Mouse (Mus musculus): ENCODE measurements at regions not wholly inside any gene's neighbourhood (a gene's known extent, or its start where the extent isn't known, plus 50 kb on each side); places are given as distances from the start of the nearest gene placed in this dataset.

- Histone ChIP-seq H3K36me3 (ENCODE audit: control insufficient read depth, insufficient read depth, low read length) (no peaks in the 10 kb centered on the region), H3K27ac (replicated peaks; ENCODE audit: low read depth, low read length) (no peak overlapping the region), H3K9me3 (ENCODE audit: control insufficient read depth, low read length) (no peaks in the 10 kb centered on the region), H3K4me1 (ENCODE audit: control insufficient read depth, insufficient read depth, low read length) (no peaks in the 10 kb centered on the region), H3K9ac (ENCODE audit: low read length) (no peak overlapping the region), H3K4me3 (ENCODE audit: low read depth, low read length) (no peak overlapping the region), H3K4me2 (ENCODE audit: low read depth, severe bottlenecking) (no peak overlapping the region), H3K27me3 (ENCODE audit: control insufficient read depth, insufficient read depth, low read length) (no peaks in the 10 kb centered on the region)
- ATAC-seq (ENCODE audit: insufficient number of reproducible peaks, low FRiP score, low TSS enrichment, low read depth) = no peak
- 77% methylated on average over 3 of the region's 3 CpGs for WGBS
- DNase-seq (ENCODE audit: low spot score) = no peak
Measured at GRCm38 (mm10) chr5:132848086-132848485, 304.9 kb upstream of the Auts2 start.

GRCm38 (mm10) chr5:132843284-132843683, 300.1 kb upstream of the Auts2 start:
- 64% methylated on average over 3 of the region's 3 CpGs for WGBS
- Histone ChIP-seq H3K9me3 (ENCODE audit: control insufficient read depth, low read length) (no peaks in the 10 kb centered on the region), H3K27me3 (ENCODE audit: control insufficient read depth, insufficient read depth, low read length) (no peaks in the 10 kb centered on the region), H3K27ac (replicated peaks; ENCODE audit: low read depth, low read length) (no peak overlapping the region), H3K4me1 (ENCODE audit: control insufficient read depth, insufficient read depth, low read length) (no peaks in the 10 kb centered on the region), H3K4me3 (ENCODE audit: low read depth, low read length) (no peak overlapping the region), H3K4me2 (ENCODE audit: low read depth, severe bottlenecking) (no peak overlapping the region), H3K36me3 (ENCODE audit: control insufficient read depth, insufficient read depth, low read length) (no peaks in the 10 kb centered on the region), H3K9ac (ENCODE audit: low read length) (no peak overlapping the region)
- DNase-seq (ENCODE audit: low spot score) (no peak), ATAC-seq (ENCODE audit: insufficient number of reproducible peaks, low FRiP score, low TSS enrichment, low read depth) (no peak)

GRCm38 (mm10) chr5:132841794-132842193, 298.6 kb upstream of the Auts2 start:
- H3K36me3 ChIP-seq (ENCODE audit: control insufficient read depth, insufficient read depth, low read length) = no peaks in the 10 kb centered on the region
- H3K9ac ChIP-seq (ENCODE audit: low read length) = no peak overlapping the region
- DNase-seq (ENCODE audit: low spot score) (no peak), ATAC-seq (ENCODE audit: insufficient number of reproducible peaks, low FRiP score, low TSS enrichment, low read depth) (no peak)
- H3K9me3 ChIP-seq (ENCODE audit: control insufficient read depth, low read length) = no peaks in the 10 kb centered on the region
- H3K4me1 ChIP-seq (ENCODE audit: control insufficient read depth, insufficient read depth, low read length) = no peaks in the 10 kb centered on the region
- 95% methylated on average over 3 of the region's 3 CpGs for WGBS
- H3K27me3 ChIP-seq (ENCODE audit: control insufficient read depth, insufficient read depth, low read length) = no peaks in the 10 kb centered on the region
- no peak overlapping the region for H3K4me3 ChIP-seq (ENCODE audit: low read depth, low read length)
- H3K4me2 ChIP-seq (ENCODE audit: low read depth, severe bottlenecking) = no peak overlapping the region
- no peak overlapping the region for H3K27ac ChIP-seq (replicated peaks; ENCODE audit: low read depth, low read length)

GRCm38 (mm10) chr5:132837420-132837819, 294.3 kb upstream of the Auts2 start:
- no peak for ATAC-seq (ENCODE audit: insufficient number of reproducible peaks, low FRiP score, low TSS enrichment, low read depth)
- Histone ChIP-seq H3K27me3 (ENCODE audit: control insufficient read depth, insufficient read depth, low read length) (no peaks in the 10 kb centered on the region), H3K9me3 (ENCODE audit: control insufficient read depth, low read length) (no peaks in the 10 kb centered on the region), H3K4me2 (ENCODE audit: low read depth, severe bottlenecking) (no peak overlapping the region), H3K36me3 (ENCODE audit: control insufficient read depth, insufficient read depth, low read length) (no peaks in the 10 kb centered on the region), H3K9ac (ENCODE audit: low read length) (no peak overlapping the region), H3K4me1 (ENCODE audit: control insufficient read depth, insufficient read depth, low read length) (no peaks in the 10 kb centered on the region), H3K4me3 (ENCODE audit: low read depth, low read length) (no peak overlapping the region), H3K27ac (replicated peaks; ENCODE audit: low read depth, low read length) (no peak overlapping the region)
- no peak for DNase-seq (ENCODE audit: low spot score)
- 59% methylated on average over 2 of the region's 2 CpGs for WGBS

GRCm38 (mm10) chr5:132828993-132829392, 285.8 kb upstream of the Auts2 start:
- Histone ChIP-seq H3K36me3 (ENCODE audit: control insufficient read depth, insufficient read depth, low read length) (no peaks in the 10 kb centered on the region), H3K4me2 (ENCODE audit: low read depth, severe bottlenecking) (no peak overlapping the region), H3K9me3 (ENCODE audit: control insufficient read depth, low read length) (no peaks in the 10 kb centered on the region), H3K27ac (replicated peaks; ENCODE audit: low read depth, low read length) (no peak overlapping the region), H3K4me3 (ENCODE audit: low read depth, low read length) (no peak overlapping the region), H3K27me3 (ENCODE audit: control insufficient read depth, insufficient read depth, low read length) (no peaks in the 10 kb centered on the region), H3K9ac (ENCODE audit: low read length) (no peak overlapping the region), H3K4me1 (ENCODE audit: control insufficient read depth, insufficient read depth, low read length) (no peaks in the 10 kb centered on the region)
- DNase-seq (ENCODE audit: low spot score) (no peak), ATAC-seq (ENCODE audit: insufficient number of reproducible peaks, low FRiP score, low TSS enrichment, low read depth) (no peak)
- WGBS = 89% methylated on average over 7 of the region's 7 CpGs

GRCm38 (mm10) chr5:132827555-132828333, 284.6 kb upstream of the Auts2 start:
- H3K4me3 ChIP-seq (ENCODE audit: low read depth, low read length) = no peak overlapping the region
- no peaks in the 10 kb centered on the region for H3K4me1 ChIP-seq (ENCODE audit: control insufficient read depth, insufficient read depth, low read length)
- no peak overlapping the region for H3K27ac ChIP-seq (replicated peaks; ENCODE audit: low read depth, low read length)
- no peaks in the 10 kb centered on the region for H3K27me3 ChIP-seq (ENCODE audit: control insufficient read depth, insufficient read depth, low read length)
- ATAC-seq (ENCODE audit: insufficient number of reproducible peaks, low FRiP score, low TSS enrichment, low read depth) (no peak), DNase-seq (ENCODE audit: low spot score) (no peak)
- H3K36me3 ChIP-seq (ENCODE audit: control insufficient read depth, insufficient read depth, low read length) = no peaks in the 10 kb centered on the region
- no peak overlapping the region for H3K9ac ChIP-seq (ENCODE audit: low read length)
- H3K9me3 ChIP-seq (ENCODE audit: control insufficient read depth, low read length) = no peaks in the 10 kb centered on the region
- no peak overlapping the region for H3K4me2 ChIP-seq (ENCODE audit: low read depth, severe bottlenecking)
- WGBS = 79% methylated on average over 10 of the region's 10 CpGs

GRCm38 (mm10) chr5:132826009-132826408, 282.9 kb upstream of the Auts2 start:
- DNase-seq (ENCODE audit: low spot score) (no peak), ATAC-seq (ENCODE audit: insufficient number of reproducible peaks, low FRiP score, low TSS enrichment, low read depth) (no peak)
- Histone ChIP-seq H3K4me3 (ENCODE audit: low read depth, low read length) (no peak overlapping the region), H3K4me2 (ENCODE audit: low read depth, severe bottlenecking) (no peak overlapping the region), H3K27ac (replicated peaks; ENCODE audit: low read depth, low read length) (no peak overlapping the region), H3K4me1 (ENCODE audit: control insufficient read depth, insufficient read depth, low read length) (no peaks in the 10 kb centered on the region), H3K36me3 (ENCODE audit: control insufficient read depth, insufficient read depth, low read length) (no peaks in the 10 kb centered on the region), H3K9ac (ENCODE audit: low read length) (no peak overlapping the region), H3K9me3 (ENCODE audit: control insufficient read depth, low read length) (no peaks in the 10 kb centered on the region), H3K27me3 (ENCODE audit: control insufficient read depth, insufficient read depth, low read length) (no peaks in the 10 kb centered on the region)
- 88% methylated on average over 5 of the region's 5 CpGs for WGBS

GRCm38 (mm10) chr5:132817665-132818064, 274.5 kb upstream of the Auts2 start:
- Histone ChIP-seq H3K27me3 (ENCODE audit: control insufficient read depth, insufficient read depth, low read length) (no peaks in the 10 kb centered on the region), H3K9ac (ENCODE audit: low read length) (no peak overlapping the region), H3K9me3 (ENCODE audit: control insufficient read depth, low read length) (no peaks in the 10 kb centered on the region), H3K4me2 (ENCODE audit: low read depth, severe bottlenecking) (no peak overlapping the region), H3K4me1 (ENCODE audit: control insufficient read depth, insufficient read depth, low read length) (no peaks in the 10 kb centered on the region), H3K36me3 (ENCODE audit: control insufficient read depth, insufficient read depth, low read length) (no peaks in the 10 kb centered on the region), H3K27ac (replicated peaks; ENCODE audit: low read depth, low read length) (no peak overlapping the region), H3K4me3 (ENCODE audit: low read depth, low read length) (no peak overlapping the region)
- DNase-seq (ENCODE audit: low spot score) = no peak
- ATAC-seq (ENCODE audit: insufficient number of reproducible peaks, low FRiP score, low TSS enrichment, low read depth) = no peak
- WGBS = 79% methylated on average over 9 of the region's 9 CpGs

GRCm38 (mm10) chr5:132809181-132809580, 266.0 kb upstream of the Auts2 start:
- no peak for ATAC-seq (ENCODE audit: insufficient number of reproducible peaks, low FRiP score, low TSS enrichment, low read depth)
- no peak overlapping the region for H3K27ac ChIP-seq (replicated peaks; ENCODE audit: low read depth, low read length)
- WGBS = 86% methylated on average over 4 of the region's 4 CpGs

More at GRCm38 (mm10) chr5:132809181-132809580, 266.0 kb upstream of the Auts2 start:
- DNase-seq (ENCODE audit: low spot score) = no peak
- no peaks in the 10 kb centered on the region; the same call in 1 of the 2 replicates for H3K9me3 ChIP-seq (ENCODE audit: control insufficient read depth, low read length)
- H3K9ac ChIP-seq (ENCODE audit: low read length) = no peak overlapping the region
- H3K27me3 ChIP-seq (ENCODE audit: control insufficient read depth, insufficient read depth, low read length) = no peaks in the 10 kb centered on the region
- no peak overlapping the region for H3K4me3 ChIP-seq (ENCODE audit: low read depth, low read length)
- H3K4me1 ChIP-seq (ENCODE audit: control insufficient read depth, insufficient read depth, low read length) = no peaks in the 10 kb centered on the region
- H3K4me2 ChIP-seq (ENCODE audit: low read depth, severe bottlenecking) = no peak overlapping the region
- no peaks in the 10 kb centered on the region for H3K36me3 ChIP-seq (ENCODE audit: control insufficient read depth, insufficient read depth, low read length)
